Mouse (Mus musculus): ENCODE results near the gene Rabggtb.
"Not testable (repeated sequence)": the region's sequence is repeated elsewhere in the genome, so short reads cannot be mapped to it uniquely, and the experiment has no call there.

Gene Rabggtb

DNA sequence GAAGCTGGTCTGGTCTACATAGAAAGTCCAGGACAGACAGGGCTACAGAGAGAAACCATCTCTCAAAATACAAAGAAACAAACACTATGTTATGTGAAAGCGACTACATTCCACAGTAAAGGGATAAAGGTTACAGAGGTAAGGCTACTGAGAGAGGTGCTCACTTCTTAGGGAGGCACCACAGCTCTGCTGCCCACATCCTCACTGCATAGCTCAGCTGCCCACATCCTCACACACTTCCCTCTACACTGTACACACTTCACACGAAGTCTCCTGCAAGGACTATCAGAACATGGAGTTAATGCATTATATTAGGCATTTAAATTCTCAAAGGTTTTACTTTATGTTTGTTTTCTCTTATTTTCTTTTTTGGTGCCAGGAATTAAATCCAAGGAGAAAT is 49.0 kb downstream of the Rabggtb start:
- no peak for DNase-seq (ENCODE audit: low read depth)

DNA sequence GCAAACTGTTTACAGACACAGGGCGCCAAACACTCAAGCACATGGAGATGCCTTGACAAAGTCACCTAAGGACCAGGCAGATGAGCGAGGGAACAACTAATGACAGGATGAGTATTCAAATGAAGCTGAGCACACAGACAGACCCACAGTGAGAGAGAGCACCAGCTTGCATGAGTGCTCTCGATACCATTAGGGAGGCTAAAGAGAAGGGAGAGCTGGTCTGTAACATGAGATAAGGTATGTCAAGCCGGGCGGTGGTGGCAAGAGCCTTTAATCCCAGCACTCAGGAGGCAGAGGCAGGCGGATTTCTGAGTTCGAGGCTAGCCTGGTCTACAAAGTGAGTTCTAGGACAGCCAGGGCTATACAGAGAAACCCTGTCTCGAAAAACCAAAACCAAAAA is 52.4 kb downstream of the Rabggtb start:
- not testable (repeated sequence) for DNase-seq (ENCODE audit: low read depth)

DNA sequence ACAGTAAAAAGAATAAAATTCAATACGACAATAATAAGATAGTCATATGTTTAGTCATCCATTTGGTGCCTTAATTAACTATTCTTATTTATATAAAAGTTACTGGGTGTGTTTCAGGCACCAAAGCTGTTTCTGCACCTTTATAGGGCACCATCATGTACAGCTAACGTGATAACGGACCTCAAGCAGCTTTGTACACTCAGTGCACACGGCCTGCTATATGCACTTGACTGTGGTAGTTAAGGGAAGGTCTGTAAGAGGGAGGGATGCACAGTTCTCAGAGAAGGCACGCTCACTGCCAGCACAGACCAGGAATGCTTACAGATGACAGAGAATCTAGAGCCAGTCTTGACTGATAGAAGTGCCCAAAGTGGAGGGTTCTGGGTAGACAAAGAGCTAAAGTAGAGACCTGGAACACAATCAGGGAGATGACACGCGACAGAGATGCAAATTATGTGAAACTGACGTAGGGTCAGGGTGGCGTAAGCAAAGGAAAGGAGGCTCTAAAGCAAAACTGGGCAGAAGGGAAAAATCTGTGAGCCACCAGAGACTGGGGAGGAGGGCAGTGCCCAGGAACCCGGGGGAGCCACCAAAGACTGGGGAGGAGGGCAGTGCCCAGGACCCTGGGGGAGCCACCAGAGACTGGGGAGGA is 54.3 kb downstream of the Rabggtb start:
- no peak for DNase-seq (ENCODE audit: low read depth)
